Mouse (Mus musculus): ENCODE results near the gene Tomm5. TPM values are rescaled to one million over a fixed set of nuclear protein-coding genes. Genes with fewer than 3 reads are reported as not detected.
"Not testable (repeated sequence)": the region's sequence is repeated elsewhere in the genome, so short reads cannot be mapped to it uniquely, and the experiment has no call there.

Gene Tomm5
- polyA plus RNA-seq, 1 experiment from 2014 or later = 151 TPM

- no peak overlapping the region for H3K4me2 ChIP-seq (replicated peaks; ENCODE audit: low read depth, low read length)
- H3K27ac ChIP-seq (ENCODE audit: low read length) = no peak overlapping the region
- H3K4me1 ChIP-seq (ENCODE audit: insufficient read depth, low read depth, low read length) = no peaks in the 10 kb centered on the region
- WGBS = 76% methylated on average over 6 of the region's 6 CpGs
- ATAC-seq = no peak
- no peaks in the 10 kb centered on the region for H3K9me3 ChIP-seq (ENCODE audit: low read length)
- H3K27me3 ChIP-seq (replicated peaks; ENCODE audit: insufficient read depth, low read length) = no peaks in the 10 kb centered on the region
- H3K9ac ChIP-seq (replicated peaks; ENCODE audit: low read depth) = no peak overlapping the region
- no peaks in the 10 kb centered on the region for H3K36me3 ChIP-seq (ENCODE audit: insufficient read depth, low read length)
- no peak for TF ChIP-seq CTCF (IDR thresholded peaks at IDR 0.05)
- no peak for TF ChIP-seq EP300 (IDR thresholded peaks at IDR 0.05)
- no peak for DNase-seq (ENCODE audit: low spot score)
- H3K4me3 ChIP-seq (ENCODE audit: low read depth, low read length) = no peak overlapping the region
Observed at GRCm38 (mm10) chr4:45073544-45073943, 34.4 kb downstream of the Tomm5 start.

DNA sequence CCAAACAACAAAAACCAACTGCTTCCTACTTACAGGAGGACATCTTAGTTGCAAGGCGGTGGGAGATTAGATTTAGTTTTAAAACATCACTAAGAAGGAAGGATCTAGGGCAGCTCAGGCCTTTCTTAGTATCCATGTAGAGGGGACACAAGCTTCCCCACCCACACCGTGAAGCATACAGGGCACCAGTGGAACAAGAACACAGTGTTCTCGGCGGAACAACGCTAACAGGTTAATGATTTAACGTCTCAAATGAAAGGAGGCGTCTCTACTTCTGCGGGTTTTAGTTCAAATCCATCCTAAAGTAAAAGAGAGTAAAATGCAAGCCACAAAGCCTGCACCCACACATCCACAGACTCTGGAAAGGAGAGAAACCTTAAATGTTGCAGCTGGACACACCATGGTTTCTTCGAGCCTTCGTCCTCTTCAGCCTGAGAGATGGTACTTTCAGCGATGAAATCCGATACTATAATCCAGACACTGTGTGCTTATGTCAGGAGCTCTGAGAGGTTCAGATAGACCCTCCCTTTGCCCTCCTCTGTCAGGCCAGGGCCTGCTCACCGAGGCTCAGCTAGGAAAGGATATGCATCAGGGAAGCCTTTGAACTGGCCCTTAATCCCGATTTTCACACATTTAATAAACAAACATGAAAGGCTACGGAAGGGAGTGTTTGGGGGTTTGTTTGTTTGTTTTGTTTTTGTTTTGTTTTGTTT lies 35.5 kb downstream of the Tomm5 start:
- DNase-seq (ENCODE audit: low spot score) (no peak), ATAC-seq (no peak)

GRCm38 (mm10) chr4:45067742-45068141 lies 40.2 kb downstream of the Tomm5 start:
- no peak for ATAC-seq
- H3K27me3 ChIP-seq (replicated peaks; ENCODE audit: insufficient read depth, low read length) = no peaks in the 10 kb centered on the region
- no peak overlapping the region for H3K9ac ChIP-seq (replicated peaks; ENCODE audit: low read depth)
- TF ChIP-seq EP300 (IDR thresholded peaks at IDR 0.05) (no peak), CTCF (IDR thresholded peaks at IDR 0.05) (no peak)
- 71% methylated on average over 4 of the region's 4 CpGs for WGBS
- no peaks in the 10 kb centered on the region for H3K36me3 ChIP-seq (ENCODE audit: insufficient read depth, low read length)
- no peak overlapping the region for H3K4me3 ChIP-seq (ENCODE audit: low read depth, low read length)
- no peaks in the 10 kb centered on the region for H3K4me1 ChIP-seq (ENCODE audit: insufficient read depth, low read depth, low read length)
- no peak overlapping the region for H3K4me2 ChIP-seq (replicated peaks; ENCODE audit: low read depth, low read length)
- no peaks in the 10 kb centered on the region for H3K9me3 ChIP-seq (ENCODE audit: low read length)
- no peak for DNase-seq (ENCODE audit: low spot score)
- no peak overlapping the region for H3K27ac ChIP-seq (ENCODE audit: low read length)

More for the DNA sequence above, 35.5 kb downstream of the Tomm5 start:
- Histone ChIP-seq H3K27me3 (replicated peaks; ENCODE audit: insufficient read depth, low read length) (no peaks in the 10 kb centered on the region), H3K4me2 (replicated peaks; ENCODE audit: low read depth, low read length) (no peak overlapping the region), H3K9ac (replicated peaks; ENCODE audit: low read depth) (no peak overlapping the region), H3K4me1 (ENCODE audit: insufficient read depth, low read depth, low read length) (no peaks in the 10 kb centered on the region), H3K9me3 (ENCODE audit: low read length) (no peaks in the 10 kb centered on the region), H3K27ac (ENCODE audit: low read length) (no peak overlapping the region), H3K36me3 (ENCODE audit: insufficient read depth, low read length) (no peaks in the 10 kb centered on the region), H3K4me3 (ENCODE audit: low read depth, low read length) (no peak overlapping the region)
- no peak for TF ChIP-seq EP300 (IDR thresholded peaks at IDR 0.05)
- no peak for TF ChIP-seq CTCF (IDR thresholded peaks at IDR 0.05)
- WGBS = 51% methylated on average over 15 of the region's 15 CpGs

DNA sequence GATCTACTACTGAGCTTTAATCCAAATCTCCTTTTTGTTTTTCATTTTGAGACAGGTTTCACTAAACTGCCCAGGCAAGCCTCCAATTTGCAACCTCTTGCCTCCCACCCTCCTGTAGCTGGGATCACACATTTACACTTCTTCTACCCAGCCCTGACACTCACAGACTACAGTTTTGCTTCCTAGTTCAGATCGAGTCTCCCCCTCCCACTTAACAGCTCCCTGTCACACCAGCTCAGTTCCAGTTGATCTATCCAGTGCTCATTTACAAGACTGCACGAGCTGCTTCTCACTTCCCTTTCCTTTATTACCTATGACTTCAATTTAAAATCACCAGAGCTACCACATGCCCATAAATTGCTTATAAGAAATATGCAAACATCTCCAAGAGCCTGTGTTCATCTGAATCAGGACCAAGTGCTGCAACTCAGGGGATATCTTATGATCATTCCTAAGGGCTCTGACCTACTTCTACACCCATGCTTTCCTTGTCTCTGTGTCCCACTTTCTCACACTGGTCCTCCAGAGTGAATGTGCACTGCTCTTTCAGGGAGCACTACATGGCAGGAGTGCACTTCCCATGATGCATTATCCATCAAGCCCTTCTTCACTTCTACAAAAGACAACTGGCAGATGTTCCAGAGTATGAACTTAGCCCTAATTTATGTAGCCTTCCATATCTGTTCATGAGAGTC lies 41.7 kb downstream of the Tomm5 start:
- WGBS = 31% methylated on average over 2 of the region's 2 CpGs
- no peak for ATAC-seq

GRCm38 (mm10) chr4:45064577-45064976 lies 43.3 kb downstream of the Tomm5 start:
- DNase-seq (ENCODE audit: low spot score) (no peak), ATAC-seq (no peak)
- 74% methylated on average over 2 of the region's 2 CpGs for WGBS
- Histone ChIP-seq H3K9me3 (ENCODE audit: low read length) (no peaks in the 10 kb centered on the region), H3K4me3 (ENCODE audit: low read depth, low read length) (no peak overlapping the region), H3K4me2 (replicated peaks; ENCODE audit: low read depth, low read length) (no peak overlapping the region), H3K27me3 (replicated peaks; ENCODE audit: insufficient read depth, low read length) (no peaks in the 10 kb centered on the region), H3K36me3 (ENCODE audit: insufficient read depth, low read length) (peaks cover 7% of the 10 kb centered on the region; the same call in 1 of the 2 replicates), H3K27ac (ENCODE audit: low read length) (no peak overlapping the region), H3K4me1 (ENCODE audit: insufficient read depth, low read depth, low read length) (no peaks in the 10 kb centered on the region), H3K9ac (replicated peaks; ENCODE audit: low read depth) (no peak overlapping the region)
- no peak for TF ChIP-seq CTCF (IDR thresholded peaks at IDR 0.05)
- no peak for TF ChIP-seq EP300 (IDR thresholded peaks at IDR 0.05)

More for the DNA sequence above, 41.7 kb downstream of the Tomm5 start:
- Histone ChIP-seq H3K36me3 (ENCODE audit: insufficient read depth, low read length) (no peaks in the 10 kb centered on the region; the same call in 1 of the 2 replicates), H3K9ac (replicated peaks; ENCODE audit: low read depth) (no peak overlapping the region), H3K27ac (ENCODE audit: low read length) (no peak overlapping the region), H3K27me3 (replicated peaks; ENCODE audit: insufficient read depth, low read length) (no peaks in the 10 kb centered on the region), H3K4me3 (ENCODE audit: low read depth, low read length) (no peak overlapping the region), H3K4me2 (replicated peaks; ENCODE audit: low read depth, low read length) (no peak overlapping the region), H3K9me3 (ENCODE audit: low read length) (no peaks in the 10 kb centered on the region), H3K4me1 (ENCODE audit: insufficient read depth, low read depth, low read length) (no peaks in the 10 kb centered on the region)
- DNase-seq (ENCODE audit: low spot score) = no peak
- TF ChIP-seq CTCF (IDR thresholded peaks at IDR 0.05) (no peak), EP300 (IDR thresholded peaks at IDR 0.05) (no peak)

DNA sequence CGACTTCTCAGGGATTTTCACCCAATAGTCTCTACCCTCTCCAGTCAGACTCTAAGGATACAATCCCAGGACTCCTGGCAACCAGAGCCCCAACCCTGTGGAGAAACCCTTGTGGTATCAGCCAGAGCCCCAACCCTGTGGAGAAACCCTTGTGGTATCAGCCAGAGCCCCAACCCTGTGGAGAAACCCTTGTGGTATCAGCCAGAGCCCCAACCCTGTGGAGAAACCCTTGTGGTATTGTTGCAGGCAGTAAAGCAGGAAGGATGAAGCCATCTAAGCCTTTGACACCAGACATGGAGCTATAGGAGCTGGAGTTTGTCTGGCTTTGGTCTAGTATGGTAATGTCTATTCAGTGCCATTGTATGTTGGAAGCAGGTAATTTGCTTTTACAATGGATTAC lies 44.1 kb downstream of the Tomm5 start:
- not testable (repeated sequence) for H3K9me3 ChIP-seq (ENCODE audit: low read length); H3K27ac ChIP-seq (ENCODE audit: low read length); H3K27me3 ChIP-seq (replicated peaks; ENCODE audit: insufficient read depth, low read length); H3K4me3 ChIP-seq (ENCODE audit: low read depth, low read length); H3K4me1 ChIP-seq (ENCODE audit: insufficient read depth, low read depth, low read length); H3K9ac ChIP-seq (replicated peaks; ENCODE audit: low read depth); DNase-seq (ENCODE audit: low spot score); H3K36me3 ChIP-seq (ENCODE audit: insufficient read depth, low read length); ATAC-seq; H3K4me2 ChIP-seq (replicated peaks; ENCODE audit: low read depth, low read length)
- 78% methylated on average over 1 of the region's 1 CpGs for WGBS
